Mouse (Mus musculus) G1E (cell line): ENCODE data around the gene Btbd8. TPM values are rescaled to one million over a fixed set of nuclear protein-coding genes. Genes with fewer than 3 reads are reported as not detected.

Experiments used
- ATAC-seq: 2 replicates; pipeline ENCODE4 v1.8.0; 2016; ENCODE audit warnings: mild to moderate bottlenecking; ENCODE audit not compliant: insufficient number of reproducible peaks, poor library complexity, low FRiP score, severe bottlenecking; ENCODE audit errors: extremely low read depth
- DNase-seq: peaks from one replicate; pipeline ENCODE4 v3.0.0; 2012; ENCODE audit warnings: low spot score
- H3K27me3 ChIP-seq: 2 replicates; pipeline ENCODE4 v1.6.1; 2012; ENCODE audit warnings: mild to moderate bottlenecking, low read length, inconsistent platforms; ENCODE audit not compliant: insufficient read depth
- H3K36me3 ChIP-seq: replicated peaks from 2 replicates; pipeline ENCODE3; 2012; ENCODE audit warnings: mild to moderate bottlenecking, inconsistent platforms
- H3K4me1 ChIP-seq: 2 replicates; pipeline ENCODE4 v1.6.1; 2012; ENCODE audit warnings: low read depth, low read length, inconsistent platforms, mixed read lengths; ENCODE audit not compliant: insufficient read depth
- H3K4me3 ChIP-seq: 2 replicates; pipeline ENCODE4 v1.5.1; 2012; ENCODE audit warnings: low read depth, mild to moderate bottlenecking, inconsistent platforms, low read length, moderate library complexity, mixed read lengths
- H3K9me3 ChIP-seq: replicated peaks from 2 replicates; pipeline ENCODE4 v1.6.1; 2012; ENCODE audit warnings: inconsistent platforms
- CTCF ChIP-seq: IDR thresholded peaks from 2 replicates; pipeline ENCODE4 v1.5.1; 2012; ENCODE audit warnings: low read depth, low read length, inconsistent platforms, mixed read lengths
- GATA1 ChIP-seq: IDR thresholded peaks from 2 replicates; pipeline ENCODE4 v1.6.1; 2012; ENCODE audit warnings: borderline replicate concordance, low read length, inconsistent platforms, mixed read lengths
- GATA2 ChIP-seq: IDR thresholded peaks from 2 replicates; pipeline ENCODE4 v1.6.1; 2012; ENCODE audit warnings: low read depth, low read length, inconsistent platforms, borderline replicate concordance
- POLR2AphosphoS5 ChIP-seq: IDR thresholded peaks from 2 replicates; pipeline ENCODE4 v1.6.1; 2012; ENCODE audit warnings: low read depth, low read length, inconsistent platforms; ENCODE audit not compliant: insufficient replicate concordance
- TAL1 ChIP-seq: conservative IDR thresholded peaks from 2 replicates; pipeline ENCODE4 v1.6.1; 2012; ENCODE audit warnings: low read depth, low read length, inconsistent platforms, mixed read lengths
- polyA plus RNA-seq: library from polyadenylated mRNA; stranded (reverse); fragments of >175 nt; gene quantifications from 2 replicates; pipeline ENCODE4 v1.2.3, GENCODE M21; 2012
- total RNA-seq, 2 experiments: library from RNA; stranded (forward) in 1 of 2; stranded (reverse) in 1 of 2; fragments of 200-1000 nt in 1 of 2; fragments of >200 nt in 1 of 2; fragmentation: Nextera tagmentation in 1 of 2; gene quantifications; 2 replicates each; pipeline ENCODE4 v1.2.3; 2014 to 2017

The Btbd8 gene
- total and polyA plus RNA-seq, 3 experiments: 1.2 to 17.3 (median 5.6) TPM

DNA sequence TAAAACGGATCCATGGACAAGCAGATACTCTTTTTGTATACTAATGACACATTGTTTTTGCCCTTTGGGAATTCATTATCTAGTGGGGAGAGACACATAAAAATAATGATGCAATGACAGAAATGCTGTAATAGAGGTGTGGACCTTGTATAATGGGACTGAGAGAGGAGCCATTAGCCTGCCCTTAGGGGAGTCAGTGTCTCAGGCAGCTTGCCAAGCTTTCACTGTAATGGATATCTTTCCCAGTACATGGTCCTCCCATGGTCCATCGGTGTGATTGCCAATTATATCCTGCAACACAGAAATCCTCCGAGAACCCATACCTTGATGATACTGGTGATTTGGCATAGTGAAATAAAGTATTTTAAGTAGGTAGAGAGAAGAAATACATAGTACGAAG lies 6.5 kb downstream of the Btbd8 start:
- Histone ChIP-seq H3K36me3 (peaks cover 15% of the 10 kb centered on the region), H3K4me3 (no peak overlapping the region), H3K4me1 (peaks cover 7% of the 10 kb centered on the region; the same call in 1 of the 2 replicates), H3K9me3 (no peaks in the 10 kb centered on the region), H3K27me3 (no peaks in the 10 kb centered on the region)
- ATAC-seq (no peak), DNase-seq (no peak)
- no peak for TF ChIP-seq CTCF
- TF ChIP-seq POLR2AphosphoS5: no peak
- TF ChIP-seq GATA1: no peak
- no peak for TF ChIP-seq GATA2
- no peak for TF ChIP-seq TAL1

GRCm38 (mm10) chr5:107447977-107448376 lies 10.2 kb downstream of the Btbd8 start:
- no peak for DNase-seq
- no peaks in the 10 kb centered on the region for H3K9me3 ChIP-seq
- H3K36me3 ChIP-seq: peaks cover 25% of the 10 kb centered on the region
- no peak for ATAC-seq
- no peaks in the 10 kb centered on the region for H3K27me3 ChIP-seq
- TF ChIP-seq TAL1 (no peak), GATA2 (no peak), GATA1 (no peak), CTCF (no peak), POLR2AphosphoS5 (no peak)
- H3K4me1 ChIP-seq: peaks cover 4% of the 10 kb centered on the region; the same call in 1 of the 2 replicates
- H3K4me3 ChIP-seq: no peak overlapping the region

- Histone ChIP-seq H3K4me1 (0 out of 2 replicates have a peak, but pooled peaks cover 4% of the 10 kb centered on the region), H3K27me3 (no peaks in the 10 kb centered on the region), H3K9me3 (no peaks in the 10 kb centered on the region), H3K36me3 (peaks cover 31% of the 10 kb centered on the region), H3K4me3 (no peak overlapping the region)
- no peak for ATAC-seq
- TF ChIP-seq POLR2AphosphoS5: no peak
- TF ChIP-seq CTCF: no peak
- no peak for TF ChIP-seq GATA2
- no peak for TF ChIP-seq TAL1
- TF ChIP-seq GATA1: no peak
- DNase-seq: no peak
Measured at GRCm38 (mm10) chr5:107448784-107449183, 11.0 kb downstream of the Btbd8 start.

GRCm38 (mm10) chr5:107449620-107450019 lies 11.8 kb downstream of the Btbd8 start:
- Histone ChIP-seq H3K36me3 (peaks cover 34% of the 10 kb centered on the region), H3K4me1 (0 out of 2 replicates have a peak, but pooled peaks cover 4% of the 10 kb centered on the region), H3K27me3 (no peaks in the 10 kb centered on the region), H3K9me3 (no peaks in the 10 kb centered on the region), H3K4me3 (no peak overlapping the region)
- no peak for ATAC-seq
- no peak for DNase-seq
- TF ChIP-seq TAL1: no peak
- no peak for TF ChIP-seq POLR2AphosphoS5
- TF ChIP-seq CTCF: no peak
- no peak for TF ChIP-seq GATA2
- no peak for TF ChIP-seq GATA1

DNA sequence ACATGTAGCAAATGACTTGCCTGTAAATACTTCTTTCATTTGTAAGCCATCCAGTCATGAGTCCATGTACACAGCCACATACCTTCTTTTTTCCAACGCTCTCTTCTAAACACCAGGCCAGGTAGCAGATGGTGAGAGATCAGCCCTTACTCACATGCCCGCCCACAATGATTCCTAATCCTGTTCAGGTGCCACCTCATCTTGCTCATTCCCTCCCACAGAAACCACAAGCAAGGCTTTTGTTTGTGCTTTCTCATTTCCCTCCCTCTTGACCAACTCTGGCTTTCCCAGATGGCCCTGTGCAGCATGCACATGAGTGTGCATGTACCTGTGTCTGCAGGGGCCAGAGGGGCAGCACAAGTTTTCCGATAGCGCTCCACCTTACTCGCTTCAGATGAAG lies 12.5 kb downstream of the Btbd8 start:
- no peak for ATAC-seq

GRCm38 (mm10) chr5:107462147-107463076 lies 24.6 kb downstream of the Btbd8 start:
- Histone ChIP-seq H3K4me1 (peaks cover 23% of the 10 kb centered on the region), H3K27me3 (no peaks in the 10 kb centered on the region), H3K36me3 (peaks cover 21% of the 10 kb centered on the region), H3K4me3 (no peak overlapping the region), H3K9me3 (no peaks in the 10 kb centered on the region)
- DNase-seq (peak; percentile 32), ATAC-seq (peak; percentile 84)
- no peak for TF ChIP-seq GATA2
- no peak for TF ChIP-seq CTCF
- TF ChIP-seq TAL1: peak; percentile 39; the same call in 1 of the 2 replicates
- TF ChIP-seq POLR2AphosphoS5: no peak
- no peak for TF ChIP-seq GATA1

More for the DNA sequence above, 12.5 kb downstream of the Btbd8 start:
- H3K9me3 ChIP-seq: no peaks in the 10 kb centered on the region
- no peak for DNase-seq
- H3K36me3 ChIP-seq: peaks cover 34% of the 10 kb centered on the region
- no peak for TF ChIP-seq POLR2AphosphoS5
- no peaks in the 10 kb centered on the region for H3K27me3 ChIP-seq
- 0 out of 2 replicates have a peak, but pooled peaks cover 4% of the 10 kb centered on the region for H3K4me1 ChIP-seq
- H3K4me3 ChIP-seq: no peak overlapping the region
